Mouse (Mus musculus): ENCODE measurements around the gene Gm44502.
"Not testable (repeated sequence)": the region's sequence is repeated elsewhere in the genome, so short reads cannot be mapped to it uniquely, and the experiment has no call there.

Gene Gm44502

DNA sequence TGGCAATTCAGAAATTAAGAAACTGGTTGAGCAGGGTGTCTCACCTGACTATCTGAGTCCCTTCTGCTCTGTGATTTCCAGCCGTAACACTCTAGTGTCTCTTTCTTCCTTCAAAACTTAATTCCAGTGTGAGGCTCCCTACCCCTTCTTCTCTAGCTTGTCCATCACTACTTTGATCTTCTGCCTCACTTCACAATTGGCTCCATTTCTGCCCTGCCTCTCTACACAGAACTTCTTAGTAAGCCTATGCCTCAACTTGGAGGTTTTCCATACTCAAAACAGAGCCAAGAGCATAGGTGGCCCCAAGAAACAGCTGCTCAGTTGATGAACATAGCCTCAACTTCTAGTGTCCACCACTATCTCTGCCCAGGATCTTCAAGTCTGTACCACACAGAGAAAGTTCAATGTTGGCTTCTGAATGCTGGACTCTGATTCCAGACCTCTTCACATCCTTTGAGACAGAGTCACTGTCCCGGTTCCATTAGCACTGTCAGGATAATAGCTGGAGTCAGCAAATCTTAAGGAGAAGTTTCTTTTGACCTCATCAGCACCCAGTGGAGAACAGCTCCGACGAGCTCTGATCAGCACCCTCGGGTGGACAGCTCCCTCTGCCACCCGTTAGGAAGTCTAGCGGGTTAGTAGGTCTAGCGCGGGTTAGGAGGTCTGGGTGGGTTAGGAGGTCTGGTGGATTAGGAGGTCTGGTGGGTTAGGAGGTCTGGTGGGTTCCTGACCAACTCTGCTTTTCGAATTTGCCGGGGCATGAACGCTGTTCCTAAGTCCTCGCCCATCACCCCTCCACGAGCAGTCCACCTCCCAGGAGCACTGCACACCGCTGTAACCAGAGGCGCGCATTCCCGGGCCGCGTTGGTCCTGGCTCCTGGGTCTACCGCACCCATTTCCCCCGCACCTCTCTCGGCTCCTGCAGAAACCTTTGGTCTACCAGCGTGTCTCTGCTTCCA, 23.7 kb upstream of the Gm44502 start:
- DNase-seq, result peak; percentile 70 to 77

DNA sequence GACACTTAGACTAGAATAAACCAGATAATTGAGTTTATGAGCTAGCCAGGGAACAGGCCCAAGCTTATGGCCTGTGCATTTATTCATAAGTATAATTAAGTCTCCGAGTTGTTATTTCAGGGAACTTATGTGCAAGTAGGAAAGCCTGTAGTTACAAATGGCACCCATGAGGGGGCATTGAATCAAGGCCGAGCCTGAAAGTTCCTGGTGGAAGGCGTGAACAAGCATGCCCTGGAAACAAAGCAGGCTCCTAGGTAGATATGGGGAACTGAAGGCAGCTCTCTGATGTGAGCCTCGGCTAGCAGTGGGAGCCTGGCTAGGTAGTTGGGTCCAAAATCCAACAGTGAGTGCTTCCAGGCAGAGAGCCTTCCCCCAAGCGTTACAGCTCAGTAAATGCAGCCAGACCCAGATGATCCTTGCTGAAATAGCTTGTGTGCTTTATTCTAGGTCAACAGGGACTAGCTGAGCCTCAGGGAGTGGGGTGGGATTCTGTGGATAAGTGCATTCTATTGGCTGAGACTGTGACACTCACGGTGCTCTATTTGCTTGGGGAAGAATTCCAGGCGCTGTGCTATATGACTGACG, 13.1 kb upstream of the Gm44502 start:
- DNase-seq, result no peak

DNA sequence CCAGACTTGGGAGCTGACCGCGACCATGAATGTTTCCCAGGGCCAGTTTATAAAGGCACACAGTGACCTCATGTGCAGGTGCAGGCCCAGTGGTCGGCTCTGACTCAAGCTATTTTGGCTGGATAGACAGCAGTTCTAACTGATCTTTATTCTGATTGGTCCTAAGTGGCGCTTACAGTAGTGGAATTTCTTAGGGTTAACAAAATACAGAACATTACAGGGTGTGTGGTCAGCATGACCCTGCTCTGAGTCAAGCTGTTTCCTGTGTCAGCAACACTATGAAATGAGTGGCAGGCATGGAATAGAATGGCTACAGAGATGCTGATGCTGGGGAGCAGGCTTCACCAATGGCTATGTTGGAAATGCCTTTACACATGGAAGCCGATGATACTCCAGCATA, 6.4 kb upstream of the Gm44502 start:
- DNase-seq, result no peak

DNA sequence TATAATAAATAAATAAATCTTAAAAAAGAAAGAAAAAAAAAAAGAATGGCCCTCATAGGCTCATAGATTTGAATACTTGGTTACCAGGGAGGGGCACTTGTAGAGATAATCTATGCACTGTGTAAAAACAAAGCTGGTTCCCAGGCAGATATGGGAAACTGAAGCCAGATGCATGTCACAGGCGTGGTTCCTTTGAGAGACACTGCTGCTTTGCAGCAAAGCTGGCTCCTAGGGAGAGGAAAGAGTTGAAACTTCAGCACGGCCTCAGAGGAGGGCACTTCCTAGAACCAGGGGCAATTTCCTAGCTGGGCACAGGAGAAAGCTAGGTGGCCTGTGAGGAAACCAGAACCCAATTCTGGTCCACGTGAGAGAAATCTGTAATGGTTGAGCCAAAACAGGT, 4.6 kb upstream of the Gm44502 start:
- no peak for DNase-seq

DNA sequence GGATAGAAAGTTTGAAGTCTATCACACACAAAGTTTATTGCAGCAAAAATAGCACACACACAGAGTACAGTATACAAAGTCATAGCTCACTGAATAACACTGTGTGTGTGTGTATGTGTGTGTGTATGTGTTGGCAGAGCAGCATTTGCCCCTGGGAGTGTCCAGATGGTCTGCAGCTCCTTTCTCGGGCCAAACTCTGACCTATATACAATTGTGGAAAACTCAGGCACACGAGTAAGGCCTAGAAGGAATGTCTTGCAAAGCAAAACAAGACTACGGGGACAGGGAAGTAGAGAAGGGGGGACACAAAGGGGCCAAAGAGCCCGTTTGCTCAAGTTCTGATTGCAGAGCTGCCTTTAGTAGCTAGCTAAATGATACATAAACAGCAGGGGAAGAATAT, 3.5 kb upstream of the Gm44502 start:
- DNase-seq, result no peak

- no peak for DNase-seq
These were observed 2.3 kb upstream of the Gm44502 start for GRCm38 (mm10) chr15:89431806-89432205.

- DNase-seq, result no peak
These were observed 1.8 kb upstream of the Gm44502 start for GRCm38 (mm10) chr15:89431271-89431670.

DNA sequence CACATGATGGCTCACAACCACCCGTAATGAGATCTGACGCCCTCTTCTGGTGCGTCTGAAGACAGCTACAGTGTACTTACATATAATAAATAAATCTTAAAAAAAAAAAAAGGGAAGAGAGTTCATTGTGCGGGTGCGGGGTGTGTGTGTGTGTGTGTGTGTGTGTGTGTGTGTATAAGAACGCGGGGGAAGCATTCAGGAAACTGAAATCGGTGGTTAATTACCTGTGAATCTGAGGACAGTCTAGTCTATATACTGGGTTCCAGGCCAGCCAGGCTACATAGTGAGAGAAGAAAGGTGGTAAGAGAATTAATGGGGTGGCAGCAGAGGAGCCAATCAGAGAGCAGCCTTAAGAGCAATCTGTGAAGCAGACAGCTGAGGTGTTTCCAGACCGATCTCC, 1.3 kb upstream of the Gm44502 start:
- DNase-seq, result not testable (repeated sequence)

DNA sequence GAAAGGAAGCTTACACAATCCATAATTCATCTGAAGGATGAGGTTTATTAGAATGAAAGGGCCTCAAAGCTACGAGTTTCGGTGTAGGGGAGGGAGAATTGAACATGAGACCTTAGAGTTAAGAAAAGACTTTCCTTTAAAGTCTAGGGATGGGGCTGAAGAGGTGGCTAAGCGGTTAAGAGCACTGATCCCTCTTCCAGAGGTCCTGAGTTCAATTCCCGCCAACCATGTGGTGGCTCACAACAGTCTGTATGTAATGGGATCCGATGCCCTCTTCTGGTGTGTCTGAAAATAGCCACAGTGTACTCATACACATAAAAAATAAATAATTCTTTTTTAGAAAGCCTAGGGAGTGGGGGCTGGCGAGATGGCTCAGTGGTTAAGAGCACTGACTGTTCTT, 845 bp upstream of the Gm44502 start:
- DNase-seq, result no peak

- DNase-seq, result no peak
These were observed 610 bp downstream of the Gm44502 start for GRCm38 (mm10) chr15:89428821-89429351.

GRCm38 (mm10) chr15:89428136-89428790, 1.2 kb downstream of the Gm44502 start:
- DNase-seq, result no peak

DNA sequence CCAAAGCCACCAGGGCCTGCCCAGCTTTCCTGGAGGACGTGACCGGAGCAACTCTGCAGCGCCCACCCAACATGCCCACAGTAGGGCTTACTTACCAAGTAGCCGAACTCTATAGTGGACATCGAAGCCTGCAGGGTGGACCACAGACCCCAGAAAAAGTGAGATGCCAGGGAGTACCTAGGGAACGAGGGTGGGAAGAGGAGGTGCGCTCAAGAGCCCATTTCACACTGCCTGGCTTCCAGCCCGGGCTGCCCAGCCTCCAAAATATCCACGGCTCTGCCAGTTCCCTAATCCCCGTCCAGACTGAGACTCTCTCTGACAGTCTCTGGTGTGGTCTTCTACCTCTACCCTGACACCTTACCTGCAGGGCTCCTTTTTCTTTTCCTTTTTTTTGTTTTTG, 2.8 kb downstream of the Gm44502 start:
- peak in 1 of 2 experiments; percentile 31 for DNase-seq

DNA sequence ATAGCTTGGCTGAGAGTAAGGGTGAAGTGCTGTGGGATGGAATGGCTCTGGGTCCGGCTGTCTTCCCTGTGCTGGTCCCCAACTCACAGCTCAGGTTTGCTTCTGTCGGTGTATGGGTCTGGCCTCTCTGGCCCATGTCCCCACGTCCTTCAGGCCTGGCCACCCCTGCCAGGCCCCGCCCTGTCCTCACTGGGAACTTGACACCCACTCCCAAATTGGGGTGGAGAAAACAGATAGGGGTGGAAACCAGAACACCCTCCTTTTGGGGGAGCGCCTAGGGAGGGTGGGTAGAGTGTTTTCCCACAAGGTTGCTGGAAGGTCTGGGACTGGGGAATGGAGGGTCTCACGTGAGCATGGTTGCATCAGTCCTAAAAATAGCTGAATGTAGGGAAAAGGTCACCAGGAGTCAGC, 3.8 kb downstream of the Gm44502 start, which contains the start of gene Cpt1b:
Cpt1b (minus strand) TSS at position 153 of the 411 bp plus-strand sequence.
- DNase-seq, result peak; percentile 40 to 85

DNA sequence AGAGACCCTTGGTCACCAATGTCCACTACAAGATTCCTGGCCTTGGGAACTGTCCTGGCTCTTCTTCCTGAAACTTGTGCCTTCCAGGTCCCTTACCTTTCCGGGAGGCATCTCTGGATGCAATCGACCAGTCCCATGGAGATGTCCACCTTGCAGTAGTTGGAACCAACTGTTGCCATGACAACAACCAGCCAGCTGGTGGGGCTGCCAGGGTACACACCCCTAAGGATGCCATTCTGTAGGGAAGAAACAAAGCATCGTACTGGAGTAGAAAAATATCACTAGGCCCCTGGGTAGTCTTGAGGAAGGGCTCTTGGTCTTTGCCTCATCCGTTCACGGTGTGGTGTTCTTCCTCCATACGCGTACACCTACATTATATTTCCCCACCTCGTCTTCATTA, 4.9 kb downstream of the Gm44502 start:
- DNase-seq, result peak in 1 of 2 experiments; percentile 37

GRCm38 (mm10) chr15:89421938-89422337, 7.6 kb downstream of the Gm44502 start:
- DNase-seq, result peak in 1 of 2 experiments; percentile 23

- no peak for DNase-seq
These were observed 14.2 kb downstream of the Gm44502 start for GRCm38 (mm10) chr15:89415282-89415681.

GRCm38 (mm10) chr15:89410118-89410517, 19.4 kb downstream of the Gm44502 start, which contains the start of gene Syce3:
TSS of gene Syce3 (minus strand) at chr15:89410503.
- DNase-seq, result no peak

GRCm38 (mm10) chr15:89406691-89407090, 22.8 kb downstream of the Gm44502 start:
- no peak for DNase-seq

DNA sequence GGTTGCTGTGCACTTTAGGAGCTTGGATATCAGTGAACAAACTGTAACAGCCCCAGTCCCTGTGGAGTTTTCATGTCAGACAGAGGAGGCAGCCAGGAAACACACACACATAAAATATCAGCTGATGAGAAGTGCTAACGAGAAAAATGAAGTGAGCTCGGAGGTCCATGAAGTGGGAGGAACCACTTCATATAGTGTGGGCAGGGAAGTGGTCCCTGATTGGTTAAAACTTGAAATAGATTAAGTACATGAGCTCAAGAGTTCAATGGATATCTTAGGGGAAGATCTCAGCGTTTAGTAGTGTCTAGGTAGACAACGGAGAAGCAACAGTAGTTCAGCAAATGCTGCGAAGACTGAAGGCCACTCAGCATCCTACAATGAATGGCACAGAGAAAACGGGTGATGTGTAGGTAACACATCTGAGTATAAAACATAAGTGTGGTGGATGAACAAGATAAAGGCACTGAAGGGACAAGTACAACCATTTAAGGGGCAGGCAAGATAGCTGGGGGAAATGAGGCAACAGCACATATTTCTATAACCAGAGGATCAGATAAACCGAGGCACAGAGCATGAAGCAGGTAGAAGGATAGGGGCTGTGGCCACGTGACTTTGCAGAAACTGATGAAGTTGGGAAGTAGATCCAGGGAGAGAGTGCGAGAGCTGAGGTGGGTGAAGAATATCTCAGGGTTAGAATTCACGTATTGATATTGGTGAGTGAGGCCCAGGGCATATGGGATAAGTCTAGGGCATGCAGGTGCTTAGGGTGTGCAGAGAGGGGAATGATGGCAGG, 24.5 kb downstream of the Gm44502 start:
- DNase-seq, result no peak

DNA sequence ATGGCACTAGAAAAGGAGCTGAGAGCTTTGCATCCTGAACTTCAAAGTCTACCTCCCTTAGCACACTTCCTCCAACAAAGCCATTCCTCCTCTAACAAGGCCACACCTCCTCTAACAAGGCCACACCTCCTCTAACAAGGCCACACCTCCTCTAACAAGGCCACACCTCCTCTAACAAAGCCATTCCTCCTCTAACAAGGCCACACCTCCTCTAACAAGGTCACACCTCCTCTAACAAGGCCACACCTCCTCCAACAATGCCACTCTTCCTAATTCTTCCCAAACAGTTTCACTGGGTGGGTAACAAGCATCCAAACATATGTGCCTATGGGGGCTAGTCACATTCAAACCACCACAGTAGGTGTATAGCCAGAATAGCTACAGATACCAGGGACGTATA, 27.0 kb downstream of the Gm44502 start:
- DNase-seq, result no peak

DNA sequence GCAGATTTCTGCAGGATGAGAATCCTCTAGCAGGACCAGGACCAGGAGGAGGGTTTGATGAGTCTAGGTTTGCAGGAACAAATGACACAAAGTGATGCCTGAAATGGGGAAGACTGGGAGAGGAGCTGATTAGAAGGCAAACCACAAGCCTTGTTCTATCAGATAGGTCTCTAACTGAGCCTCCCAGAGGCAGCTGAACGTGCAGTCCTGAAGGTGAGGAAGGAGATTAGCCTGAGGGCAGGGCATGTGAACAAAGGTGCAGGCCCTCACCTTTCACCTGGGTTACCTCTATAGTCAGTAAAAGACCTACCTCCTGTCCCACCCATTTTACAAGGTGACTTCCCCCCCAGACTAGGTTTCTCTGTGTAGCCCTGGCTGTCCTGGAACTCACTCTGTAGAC, 29.8 kb downstream of the Gm44502 start:
- DNase-seq, result no peak

DNA sequence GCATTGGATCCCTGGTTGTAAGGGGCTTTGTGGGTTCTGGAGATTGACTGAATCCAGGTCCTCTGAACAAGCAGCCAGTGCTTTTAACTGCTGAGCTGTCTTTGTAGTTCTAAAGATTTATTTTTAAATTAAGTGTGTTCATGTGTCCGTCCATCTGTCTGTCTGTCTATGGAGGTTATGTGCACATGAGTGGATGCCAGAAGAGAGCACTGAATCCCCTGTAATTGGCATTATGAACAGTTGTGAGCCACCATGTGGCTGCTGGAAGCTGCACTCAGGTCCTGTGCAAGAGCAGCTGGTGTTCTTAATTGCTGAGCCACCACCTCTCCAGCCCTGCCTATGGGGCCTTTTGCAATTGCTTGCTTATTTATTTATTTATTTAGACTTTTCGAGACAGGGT, 31.4 kb downstream of the Gm44502 start:
- no peak for DNase-seq
